Mouse (Mus musculus): Measurements from ENCODE around the gene Rnft1. TPM values are rescaled to one million over a fixed set of nuclear protein-coding genes. Genes with fewer than 3 reads are reported as not detected.
A peak's percentile ranks its signal among the peaks of the same experiment; 100 is the strongest.

Gene Rnft1
- total and polyA plus RNA-seq, 3 experiments: 38.1 to 42.0 TPM; not detected in 1

DNA sequence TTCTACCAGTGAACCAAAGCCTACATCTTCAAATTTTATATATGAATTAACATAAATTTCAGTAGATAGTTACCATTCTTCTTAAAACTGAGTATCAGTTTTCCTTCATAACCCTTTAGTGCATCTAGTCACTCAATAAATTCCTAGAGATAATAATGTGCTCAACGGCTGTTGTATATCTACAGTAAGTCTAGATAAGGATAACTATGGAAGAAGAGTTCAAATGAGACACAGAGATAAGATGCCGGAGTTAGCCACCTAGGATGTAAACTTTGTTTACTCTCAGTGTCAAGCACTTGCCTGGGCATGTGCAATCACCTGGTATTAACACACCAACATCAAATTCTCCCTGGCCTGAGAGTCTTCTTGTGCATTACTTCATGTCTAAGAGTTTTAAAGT, 22.9 kb downstream of the Rnft1 start:
- Histone ChIP-seq H3K79me2 (ENCODE audit: control insufficient read depth, insufficient read depth, low read length, poor library complexity) (no peaks in the 10 kb centered on the region), H3K9me3 (replicated peaks; ENCODE audit: insufficient read depth, low read length) (no peaks in the 10 kb centered on the region), H3K27me3 (ENCODE audit: control insufficient read depth in 1 of 2, insufficient read depth in 2 of 2, low read length in 2 of 2) (no peaks in the 10 kb centered on the region), H3K4me1 (ENCODE audit: control insufficient read depth in 1 of 2, insufficient read depth in 2 of 2, low read length in 2 of 2) (peaks cover 2 to 8% of the 10 kb centered on the region in 2 experiments; a peak in 3 of 4 replicates), H3K9ac (ENCODE audit: control insufficient read depth, low read depth, low read length, poor library complexity, severe bottlenecking) (no peak overlapping the region), H3K27ac (ENCODE audit: control insufficient read depth, low read depth, low read length) (no peak overlapping the region), H3K4me3 (ENCODE audit: control insufficient read depth in 1 of 2, insufficient read depth in 1 of 2, low read depth in 2 of 2, low read length in 2 of 2) (no peak overlapping the region), H3K36me3 (ENCODE audit: control insufficient read depth in 1 of 2, insufficient read depth in 2 of 2, low read length in 2 of 2) (peaks cover 13 to 58% of the 10 kb centered on the region in 2 experiments)
- TF ChIP-seq SMC3 (IDR thresholded peaks at IDR 0.05; ENCODE audit: low read depth, low read length) (no peak), TAL1 (IDR thresholded peaks at IDR 0.05; ENCODE audit: low read length) (no peak), E2F4 (IDR thresholded peaks at IDR 0.05; ENCODE audit: borderline replicate concordance, low read depth, low read length) (no peak), RCOR1 (IDR thresholded peaks at IDR 0.05; ENCODE audit: low read depth, low read length) (no peak), MXI1 (IDR thresholded peaks at IDR 0.05; ENCODE audit: low read depth, low read length) (no peak), ZNF384 (IDR thresholded peaks at IDR 0.05; ENCODE audit: low read depth, low read length) (no peak), USF1 (IDR thresholded peaks at IDR 0.05; ENCODE audit: low read depth, low read length) (no peak), MAZ (IDR thresholded peaks at IDR 0.05; ENCODE audit: low read depth, low read length) (no peak), UBTF (IDR thresholded peaks at IDR 0.05; ENCODE audit: borderline replicate concordance, insufficient read depth, low read depth, low read length) (no peak), POLR2AphosphoS5 (IDR thresholded peaks at IDR 0.05; ENCODE audit: borderline replicate concordance, low read depth, low read length) (no peak), ETS1 (IDR thresholded peaks at IDR 0.05; ENCODE audit: low read depth, low read length) (peak; percentile 47; the same call in 1 of the 2 replicates), TCF12 (IDR thresholded peaks at IDR 0.05; ENCODE audit: low read depth, low read length) (peak; percentile 54; the same call in 1 of the 2 replicates), NRF1 (IDR thresholded peaks at IDR 0.05; ENCODE audit: insufficient read depth, low read depth, low read length, poor library complexity, severe bottlenecking) (peak; percentile 20; the same call in 1 of the 2 replicates), ZMIZ1 (IDR thresholded peaks at IDR 0.05; ENCODE audit: low read depth, low read length) (0 out of 2 replicates have a peak, but pooled peaks have one; percentile 49), EP300 (IDR thresholded peaks at IDR 0.05; ENCODE audit: low read depth in 1 of 2, low read length in 2 of 2) (peak; percentile 60 to 62; a peak in 3 of 4 replicates), GATA1 (IDR thresholded peaks at IDR 0.05; ENCODE audit: low read depth, low read length) (peak; percentile 60; the same call in 1 of the 2 replicates), RAD21 (IDR thresholded peaks at IDR 0.05; ENCODE audit: low read depth, low read length) (no peak), JUND (IDR thresholded peaks at IDR 0.05; ENCODE audit: low read depth, low read length) (no peak), MYC (IDR thresholded peaks at IDR 0.05; ENCODE audit: low read depth, low read length) (0 out of 2 replicates have a peak, but pooled peaks have one; percentile 34), MEF2A (IDR thresholded peaks at IDR 0.05; ENCODE audit: extremely low read depth, insufficient replicate concordance, low read depth, low read length, poor library complexity, severe bottlenecking) (no peak), BHLHE40 (IDR thresholded peaks at IDR 0.05; ENCODE audit: borderline replicate concordance, low read depth, low read length) (no peak), ELF1 (IDR thresholded peaks at IDR 0.05; ENCODE audit: low read depth, low read length) (0 out of 2 replicates have a peak, but pooled peaks have one; percentile 9), MAX (IDR thresholded peaks at IDR 0.05; ENCODE audit: low read length) (no peak), KAT2A (conservative IDR thresholded peaks at IDR 0.05; ENCODE audit: low read depth, low read length) (no peak)
- DNase-seq (ENCODE audit: low read depth, low spot score): no peak
